Mouse (Mus musculus) hematopoietic multipotent progenitor cell, adult 10-12 weeks (in vitro differentiated cells): ENCODE results near the gene Aqp2. TPM values are rescaled to one million over a fixed set of nuclear protein-coding genes. Genes with fewer than 3 reads are reported as not detected.

Source experiments
- polyA plus RNA-seq: library from polyadenylated mRNA; stranded (reverse); fragments of >175 nt; gene quantifications from 2 replicates; pipeline ENCODE4 v1.2.3, GENCODE M21; 2012; ENCODE audit warnings: low replicate concordance

Gene Aqp2
- polyA plus RNA-seq, result not detected in 2 replicates

DNA sequence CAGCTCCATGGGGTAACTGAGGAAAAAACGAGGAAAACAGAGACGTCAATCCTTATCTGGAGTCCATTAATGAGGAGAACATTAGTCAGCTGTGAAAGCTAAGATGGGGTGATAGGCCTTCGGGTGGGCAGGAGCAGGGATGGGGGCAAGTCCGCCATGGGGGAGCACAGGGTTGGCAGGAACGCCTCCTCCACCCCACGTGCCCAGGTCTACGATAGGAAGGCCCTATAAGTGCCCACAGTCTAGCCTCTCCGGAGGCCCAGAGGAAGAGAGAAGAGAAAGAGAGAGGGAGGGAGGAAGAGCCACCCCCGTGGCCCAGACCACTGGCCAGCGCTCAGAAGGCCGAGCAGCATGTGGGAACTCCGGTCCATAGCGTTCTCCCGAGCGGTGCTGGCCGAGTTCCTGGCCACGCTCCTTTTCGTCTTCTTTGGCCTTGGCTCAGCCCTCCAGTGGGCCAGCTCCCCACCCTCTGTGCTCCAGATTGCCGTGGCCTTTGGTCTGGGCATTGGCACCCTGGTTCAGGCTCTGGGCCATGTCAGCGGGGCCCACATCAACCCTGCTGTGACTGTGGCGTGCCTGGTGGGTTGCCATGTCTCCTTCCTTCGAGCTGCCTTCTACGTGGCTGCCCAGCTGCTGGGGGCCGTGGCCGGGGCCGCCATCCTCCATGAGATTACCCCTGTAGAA is at the start of gene Aqp2:
Gene Aqp2 (plus strand): TSS at position 254 of the 684 bp plus-strand sequence.

DNA sequence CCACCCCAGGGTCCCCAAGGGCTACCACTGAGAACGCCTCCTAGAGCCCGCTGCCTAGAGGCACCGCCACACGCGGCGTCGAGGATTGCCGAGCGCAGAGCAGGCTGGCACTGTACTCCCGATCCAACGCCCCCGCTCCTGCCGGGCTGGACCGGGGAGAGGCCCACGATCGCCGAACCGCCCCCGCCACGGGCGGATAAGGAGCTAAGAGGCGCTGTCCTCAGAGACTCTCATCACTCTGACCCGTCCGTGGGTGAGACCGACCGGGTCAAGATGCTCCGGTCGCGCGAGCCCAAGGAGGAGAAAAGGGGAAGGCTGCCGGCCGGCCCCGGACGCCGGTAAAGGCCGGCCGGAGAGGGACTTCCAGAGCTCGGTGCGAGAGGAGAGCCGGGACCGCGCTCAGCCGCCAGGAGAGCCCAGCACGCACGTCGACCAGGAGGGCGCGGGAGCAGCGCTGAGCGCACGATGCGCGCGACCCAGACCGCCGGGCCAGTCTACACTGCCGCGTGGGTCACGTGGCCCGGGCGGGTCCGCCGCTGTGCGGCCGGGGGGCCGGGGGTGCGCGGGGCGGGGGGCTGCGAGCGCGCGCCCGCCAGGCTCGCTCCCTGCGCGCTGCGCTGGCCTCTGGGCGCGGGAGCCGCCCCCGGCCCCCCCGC is 11.7 kb downstream of the Aqp2 start, which contains the start of gene Aqp5:
Gene Aqp5 (plus strand): TSS at position 354 of the 656 bp plus-strand sequence.

DNA sequence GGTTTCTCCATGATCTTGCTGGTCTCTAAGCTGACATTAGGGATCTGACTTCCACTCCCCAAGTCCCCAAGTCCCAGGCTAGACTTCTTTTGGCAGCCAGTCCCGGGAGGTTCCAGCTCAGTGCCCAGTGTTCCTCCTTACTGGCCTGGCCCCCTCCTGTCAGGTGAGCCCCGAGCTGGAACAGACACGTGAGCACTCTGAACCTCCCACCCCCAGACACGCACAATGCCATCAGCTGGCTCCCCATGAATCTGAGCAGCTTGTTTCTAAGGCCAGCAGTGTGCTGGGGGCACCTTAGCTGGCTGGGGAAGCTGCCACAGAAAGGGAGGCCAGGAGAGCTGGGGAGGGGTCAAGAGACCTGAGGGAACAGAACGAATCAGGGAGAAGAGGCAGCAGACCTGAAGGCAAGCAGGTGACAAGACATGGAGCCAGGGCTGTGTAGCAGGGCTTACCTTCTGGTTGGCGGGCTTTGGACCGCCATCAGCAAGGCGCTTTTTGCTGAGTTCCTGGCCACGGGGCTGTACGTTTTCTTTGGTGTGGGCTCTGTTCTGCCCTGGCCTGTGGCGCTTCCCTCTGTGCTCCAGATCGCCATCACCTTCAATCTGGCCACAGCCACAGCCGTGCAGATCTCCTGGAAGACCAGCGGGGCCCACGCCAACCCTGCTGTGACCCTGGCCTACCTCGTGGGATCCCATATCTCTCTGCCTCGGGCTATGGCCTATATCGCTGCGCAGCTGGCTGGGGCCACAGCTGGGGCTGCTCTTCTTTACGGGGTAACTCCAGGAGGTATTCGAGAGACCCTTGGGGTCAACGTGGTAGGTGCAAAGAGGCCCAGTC is 22.3 kb downstream of the Aqp2 start, which contains the start of gene Aqp6:
Gene Aqp6 (plus strand): TSS at position 415 of the 837 bp plus-strand sequence.

Other genes starting within 250 kb of the Aqp2 start
- 32.9 and 50.9 TPM in 2 replicates for gene Fmnl3, start 208.6 kb upstream of the Aqp2 start, polyA plus RNA-seq
- 269 and 344 TPM in 2 replicates for gene Tmbim6, start 186.2 kb upstream of the Aqp2 start, polyA plus RNA-seq
- 29.9 and 69.3 TPM in 2 replicates for gene Nckap5l, start 121.3 kb upstream of the Aqp2 start, polyA plus RNA-seq
- 8.0 and 15.4 TPM in 2 replicates for gene Bcdin3d, start 104.3 kb upstream of the Aqp2 start, polyA plus RNA-seq
- 0.02 TPM in 1 of 2 replicates, not detected in the other for gene Faim2, start 50.9 kb upstream of the Aqp2 start, polyA plus RNA-seq
- gene Aqp5, start 11.7 kb downstream of the Aqp2 start, polyA plus RNA-seq, result not detected in 2 replicates
- not detected in 2 replicates for gene Aqp6, start 22.3 kb downstream of the Aqp2 start, polyA plus RNA-seq
- gene Racgap1, start 72.6 kb downstream of the Aqp2 start, polyA plus RNA-seq, result 2.9 and 10.5 TPM in 2 replicates
- gene Asic1, start 91.3 kb downstream of the Aqp2 start, polyA plus RNA-seq, result 0.12 and 0.14 TPM in 2 replicates
- gene Smarcd1, start 123.1 kb downstream of the Aqp2 start, polyA plus RNA-seq, result 40.5 and 45.4 TPM in 2 replicates
- 9.8 and 58.8 TPM in 2 replicates for gene Gm17349, start 126.4 kb downstream of the Aqp2 start, polyA plus RNA-seq
- 10.7 and 22.7 TPM in 2 replicates for gene Gpd1, start 138.5 kb downstream of the Aqp2 start, polyA plus RNA-seq
- 42.0 and 88.3 TPM in 2 replicates for gene Cox14, start 146.6 kb downstream of the Aqp2 start, polyA plus RNA-seq
- gene Cers5, start 193.8 kb downstream of the Aqp2 start, polyA plus RNA-seq, result 25.3 and 36.1 TPM in 2 replicates